Mouse (Mus musculus): ENCODE results near the gene Phospho2. TPM values are rescaled to one million over a fixed set of nuclear protein-coding genes. Genes with fewer than 3 reads are reported as not detected.

Gene Phospho2
- polyA plus RNA-seq, 1 experiment from 2014 or later = 36.5 TPM

- no peak for ATAC-seq
- H3K9me3 ChIP-seq (ENCODE audit: control insufficient read depth, low read length) = no peaks in the 10 kb centered on the region
- H3K9ac ChIP-seq (ENCODE audit: low read depth, low read length) = no peak overlapping the region
- no peak overlapping the region for H3K4me2 ChIP-seq (ENCODE audit: low read length)
- H3K36me3 ChIP-seq (ENCODE audit: control insufficient read depth, insufficient read depth, low read length) = peaks cover 22% of the 10 kb centered on the region
- H3K27ac ChIP-seq (ENCODE audit: low read depth, low read length) = no peak overlapping the region
- H3K4me3 ChIP-seq (ENCODE audit: low read length) = no peak overlapping the region
- WGBS = 74% methylated on average over 7 of the region's 7 CpGs
- no peaks in the 10 kb centered on the region for H3K4me1 ChIP-seq (ENCODE audit: control insufficient read depth, insufficient read depth, low read depth, low read length)
- no peaks in the 10 kb centered on the region for H3K27me3 ChIP-seq (replicated peaks; ENCODE audit: control insufficient read depth, insufficient read depth, low read length)
Observed at GRCm38 (mm10) chr2:69837244-69837967, 48.0 kb downstream of the Phospho2 start.

GRCm38 (mm10) chr2:69837996-69838395 lies 48.6 kb downstream of the Phospho2 start:
- H3K4me3 ChIP-seq (ENCODE audit: low read length) = no peak overlapping the region
- H3K27me3 ChIP-seq (replicated peaks; ENCODE audit: control insufficient read depth, insufficient read depth, low read length) = no peaks in the 10 kb centered on the region
- H3K4me1 ChIP-seq (ENCODE audit: control insufficient read depth, insufficient read depth, low read depth, low read length) = no peaks in the 10 kb centered on the region
- no peaks in the 10 kb centered on the region for H3K9me3 ChIP-seq (ENCODE audit: control insufficient read depth, low read length)
- H3K4me2 ChIP-seq (ENCODE audit: low read length) = no peak overlapping the region
- WGBS = 25% methylated on average over 3 of the region's 3 CpGs
- no peak for ATAC-seq
- peaks cover 22% of the 10 kb centered on the region for H3K36me3 ChIP-seq (ENCODE audit: control insufficient read depth, insufficient read depth, low read length)
- H3K9ac ChIP-seq (ENCODE audit: low read depth, low read length) = no peak overlapping the region
- no peak overlapping the region for H3K27ac ChIP-seq (ENCODE audit: low read depth, low read length)

GRCm38 (mm10) chr2:69838707-69839106 lies 49.3 kb downstream of the Phospho2 start:
- H3K27me3 ChIP-seq (replicated peaks; ENCODE audit: control insufficient read depth, insufficient read depth, low read length) = no peaks in the 10 kb centered on the region
- H3K4me1 ChIP-seq (ENCODE audit: control insufficient read depth, insufficient read depth, low read depth, low read length) = no peaks in the 10 kb centered on the region
- H3K9me3 ChIP-seq (ENCODE audit: control insufficient read depth, low read length) = no peaks in the 10 kb centered on the region
- peaks cover 15% of the 10 kb centered on the region for H3K36me3 ChIP-seq (ENCODE audit: control insufficient read depth, insufficient read depth, low read length)
- H3K4me2 ChIP-seq (ENCODE audit: low read length) = no peak overlapping the region
- ATAC-seq = no peak
- no peak overlapping the region for H3K4me3 ChIP-seq (ENCODE audit: low read length)
- H3K9ac ChIP-seq (ENCODE audit: low read depth, low read length) = no peak overlapping the region
- no peak overlapping the region for H3K27ac ChIP-seq (ENCODE audit: low read depth, low read length)

- ATAC-seq = no peak
- no peak overlapping the region for H3K27ac ChIP-seq (ENCODE audit: low read depth, low read length)
- no peaks in the 10 kb centered on the region for H3K27me3 ChIP-seq (replicated peaks; ENCODE audit: control insufficient read depth, insufficient read depth, low read length)
- H3K4me3 ChIP-seq (ENCODE audit: low read length) = no peak overlapping the region
- no peak overlapping the region for H3K4me2 ChIP-seq (ENCODE audit: low read length)
- WGBS = 35% methylated on average over 6 of the region's 6 CpGs
- no peak overlapping the region for H3K9ac ChIP-seq (ENCODE audit: low read depth, low read length)
- no peaks in the 10 kb centered on the region for H3K9me3 ChIP-seq (ENCODE audit: control insufficient read depth, low read length)
- H3K4me1 ChIP-seq (ENCODE audit: control insufficient read depth, insufficient read depth, low read depth, low read length) = no peaks in the 10 kb centered on the region
- peaks cover 9% of the 10 kb centered on the region for H3K36me3 ChIP-seq (ENCODE audit: control insufficient read depth, insufficient read depth, low read length)
Observed at GRCm38 (mm10) chr2:69840261-69840660, 50.8 kb downstream of the Phospho2 start.

GRCm38 (mm10) chr2:69849215-69849614 lies 59.8 kb downstream of the Phospho2 start:
- no peak overlapping the region for H3K27ac ChIP-seq (ENCODE audit: low read depth, low read length)
- H3K4me3 ChIP-seq (ENCODE audit: low read length) = no peak overlapping the region
- WGBS = 62% methylated on average over 6 of the region's 6 CpGs
- no peaks in the 10 kb centered on the region for H3K27me3 ChIP-seq (replicated peaks; ENCODE audit: control insufficient read depth, insufficient read depth, low read length)
- no peaks in the 10 kb centered on the region for H3K4me1 ChIP-seq (ENCODE audit: control insufficient read depth, insufficient read depth, low read depth, low read length)
- H3K36me3 ChIP-seq (ENCODE audit: control insufficient read depth, insufficient read depth, low read length) = no peaks in the 10 kb centered on the region
- 0 out of 2 replicates have a peak, but pooled peaks cover 3% of the 10 kb centered on the region for H3K9me3 ChIP-seq (ENCODE audit: control insufficient read depth, low read length)
- no peak overlapping the region for H3K4me2 ChIP-seq (ENCODE audit: low read length)
- ATAC-seq = no peak
- no peak overlapping the region for H3K9ac ChIP-seq (ENCODE audit: low read depth, low read length)

Other genes starting within 250 kb of the Phospho2 start
- gene Lrp2, start 203.6 kb upstream of the Phospho2 start, polyA plus RNA-seq (2015; fragmentation: Nextera tagmentation; extraction: Ambion mirVana) = 0.64 and 0.95 TPM in 2 replicates
- gene Bbs5, start 142.5 kb upstream of the Phospho2 start, polyA plus RNA-seq (2015; fragmentation: Nextera tagmentation; extraction: Ambion mirVana) = 26.1 and 28.3 TPM in 2 replicates
- gene Klhl41, start 119.5 kb upstream of the Phospho2 start, polyA plus RNA-seq (2015; fragmentation: Nextera tagmentation; extraction: Ambion mirVana) = 0.08 and 1.6 TPM in 2 replicates
- gene Fastkd1, start 76.1 kb upstream of the Phospho2 start, polyA plus RNA-seq (2015; fragmentation: Nextera tagmentation; extraction: Ambion mirVana) = 15.1 and 17.1 TPM in 2 replicates
- gene Ppig, start 67.1 kb upstream of the Phospho2 start, polyA plus RNA-seq (2015; fragmentation: Nextera tagmentation; extraction: Ambion mirVana) = 114 and 131 TPM in 2 replicates
- 2.4 and 2.8 TPM in 2 replicates for gene Ccdc173, start within 50 bp of the Phospho2 start, polyA plus RNA-seq (2015; fragmentation: Nextera tagmentation; extraction: Ambion mirVana)
- gene Klhl23, start 32.3 kb downstream of the Phospho2 start, polyA plus RNA-seq (2015; fragmentation: Nextera tagmentation; extraction: Ambion mirVana) = 96.3 and 98.2 TPM in 2 replicates
- 212 and 239 TPM in 2 replicates for gene Ssb, start 71.9 kb downstream of the Phospho2 start, polyA plus RNA-seq (2015; fragmentation: Nextera tagmentation; extraction: Ambion mirVana)
- 31.1 and 34.8 TPM in 2 replicates for gene Mettl5, start 96.0 kb downstream of the Phospho2 start, polyA plus RNA-seq (2015; fragmentation: Nextera tagmentation; extraction: Ambion mirVana)
- 13.4 and 15.8 TPM in 2 replicates for gene Ubr3, start 107.6 kb downstream of the Phospho2 start, polyA plus RNA-seq (2015; fragmentation: Nextera tagmentation; extraction: Ambion mirVana)
- gene Myo3b, start 249.5 kb downstream of the Phospho2 start, polyA plus RNA-seq (2015; fragmentation: Nextera tagmentation; extraction: Ambion mirVana) = 0.17 and 0.39 TPM in 2 replicates